Mouse (Mus musculus) MEL (cell line): ENCODE results near the gene Uaca. TPM values are rescaled to one million over a fixed set of nuclear protein-coding genes. Genes with fewer than 3 reads are reported as not detected.

Experiments used
- DNase-seq: peaks from one replicate; pipeline ENCODE4 v3.0.0; 2011; ENCODE audit warnings: low read depth, low spot score
- H3K27ac ChIP-seq: 2 replicates; pipeline ENCODE4 v1.5.1; 2012; ENCODE audit warnings: low read depth, mild to moderate bottlenecking, control low read depth, low read length, moderate library complexity; ENCODE audit not compliant: control insufficient read depth
- H3K27me3 ChIP-seq, 2 experiments: fragments of 150-350 bp in 1 of 2; sonication (generic) in 1 of 2; 2 replicates each; pipeline ENCODE4 v1.6.1; 2012; ENCODE audit warnings: low read length in 2 of 2, mild to moderate bottlenecking in 2 of 2, improper control_type of control experiment in 1 of 2, moderate library complexity in 1 of 2; ENCODE audit not compliant: insufficient read depth in 2 of 2, control insufficient read depth in 1 of 2
- H3K36me3 ChIP-seq, 2 experiments: 2 replicates each; pipeline ENCODE4 v1.6.1; 2012 to 2014; ENCODE audit warnings: low read length in 2 of 2, improper control_type of control experiment in 1 of 2, inconsistent platforms in 1 of 2, mild to moderate bottlenecking in 1 of 2; ENCODE audit not compliant: insufficient read depth in 2 of 2, control insufficient read depth in 1 of 2
- H3K4me1 ChIP-seq, 2 experiments: fragments of 150-350 bp in 1 of 2; sonication (generic) in 1 of 2; 2 replicates each; pipeline ENCODE4 v1.6.1; 2012; ENCODE audit warnings: low read length in 2 of 2, improper control_type of control experiment in 1 of 2, mild to moderate bottlenecking in 1 of 2; ENCODE audit not compliant: insufficient read depth in 2 of 2, control insufficient read depth in 1 of 2
- H3K4me3 ChIP-seq, 2 experiments: fragments of 150-350 bp in 1 of 2; sonication (generic) in 1 of 2; 2 replicates each; pipeline ENCODE4 v1.5.1; 2012; ENCODE audit warnings: low read depth in 2 of 2, low read length in 2 of 2, mild to moderate bottlenecking in 2 of 2, moderate library complexity in 2 of 2, control low read depth in 1 of 2, improper control_type of control experiment in 1 of 2; ENCODE audit not compliant: control insufficient read depth in 1 of 2, insufficient read depth in 1 of 2
- H3K79me2 ChIP-seq: 2 replicates; pipeline ENCODE4 v1.6.1; 2012; ENCODE audit warnings: mild to moderate bottlenecking, low read length, moderate library complexity; ENCODE audit not compliant: control insufficient read depth, poor library complexity, insufficient read depth
- H3K9ac ChIP-seq: 2 replicates; pipeline ENCODE4 v1.6.1; 2012; ENCODE audit warnings: low read depth, mild to moderate bottlenecking, control low read depth, low read length, moderate library complexity; ENCODE audit not compliant: control insufficient read depth, poor library complexity, severe bottlenecking
- H3K9me3 ChIP-seq: fragments of 150-350 bp; sonication (generic); replicated peaks from 2 replicates; pipeline ENCODE4 v1.6.1; 2012; ENCODE audit warnings: mild to moderate bottlenecking, low read length, improper control_type of control experiment, moderate library complexity; ENCODE audit not compliant: insufficient read depth
- CHD1 ChIP-seq: IDR thresholded peaks from 2 replicates; pipeline ENCODE4 v1.6.1; 2012; ENCODE audit warnings: low read depth, mild to moderate bottlenecking, inconsistent platforms, low read length, improper control_type of control experiment
- ELF1 ChIP-seq: IDR thresholded peaks from 2 replicates; pipeline ENCODE4 v1.6.1; 2014; ENCODE audit warnings: low read depth, mild to moderate bottlenecking, inconsistent platforms, low read length, improper control_type of control experiment, moderate library complexity
- ETS1 ChIP-seq: IDR thresholded peaks from 2 replicates; pipeline ENCODE4 v1.6.1; 2012; ENCODE audit warnings: low read depth, mild to moderate bottlenecking, inconsistent platforms, low read length, improper control_type of control experiment, moderate library complexity
- JUND ChIP-seq: IDR thresholded peaks from 2 replicates; pipeline ENCODE4 v1.6.1; 2011; ENCODE audit warnings: low read depth, mild to moderate bottlenecking, improper control_type of control experiment, low read length
- MAFK ChIP-seq: IDR thresholded peaks from 2 replicates; pipeline ENCODE4 v1.6.1; 2011; ENCODE audit warnings: low read depth, mild to moderate bottlenecking, low read length, improper control_type of control experiment, borderline replicate concordance
- MAX ChIP-seq: IDR thresholded peaks from 2 replicates; pipeline ENCODE4 v1.6.1; 2011; ENCODE audit warnings: low read length, improper control_type of control experiment
- MAZ ChIP-seq: IDR thresholded peaks from 2 replicates; pipeline ENCODE4 v1.6.1; 2012; ENCODE audit warnings: low read depth, mild to moderate bottlenecking, inconsistent platforms, low read length, improper control_type of control experiment
- MXI1 ChIP-seq: IDR thresholded peaks from 2 replicates; pipeline ENCODE4 v1.6.1; 2011; ENCODE audit warnings: mild to moderate bottlenecking, low read depth, low read length, improper control_type of control experiment
- MYC ChIP-seq: IDR thresholded peaks from 2 replicates; pipeline ENCODE4 v1.6.1; 2011; ENCODE audit warnings: low read depth, mild to moderate bottlenecking, low read length, improper control_type of control experiment, moderate library complexity
- NRF1 ChIP-seq: IDR thresholded peaks from 2 replicates; pipeline ENCODE4 v1.6.1; 2014; ENCODE audit warnings: low read depth, mild to moderate bottlenecking, inconsistent platforms, low read length, improper control_type of control experiment, moderate library complexity; ENCODE audit not compliant: poor library complexity, insufficient read depth, severe bottlenecking
- POLR2A ChIP-seq, 2 experiments: IDR thresholded peaks; 2 replicates each; pipeline ENCODE4 v1.6.1; 2011 to 2012; ENCODE audit warnings: low read length in 2 of 2, mild to moderate bottlenecking in 2 of 2, control low read depth in 1 of 2, improper control_type of control experiment in 1 of 2, low read depth in 1 of 2, moderate library complexity in 1 of 2; ENCODE audit not compliant: control insufficient read depth in 1 of 2, insufficient read depth in 1 of 2, poor library complexity in 1 of 2
- RCOR1 ChIP-seq: IDR thresholded peaks from 2 replicates; pipeline ENCODE4 v1.6.1; 2012; ENCODE audit warnings: low read depth, mild to moderate bottlenecking, inconsistent platforms, low read length, improper control_type of control experiment
- SIN3A ChIP-seq: IDR thresholded peaks from 2 replicates; pipeline ENCODE4 v1.6.1; 2012; ENCODE audit warnings: low read length, improper control_type of control experiment, inconsistent platforms
- SMC3 ChIP-seq: IDR thresholded peaks from 2 replicates; pipeline ENCODE4 v1.6.1; 2011; ENCODE audit warnings: low read depth, low read length, improper control_type of control experiment
- TAL1 ChIP-seq: IDR thresholded peaks from 2 replicates; pipeline ENCODE4 v1.6.1; 2012; ENCODE audit warnings: mild to moderate bottlenecking, inconsistent platforms, low read length, moderate library complexity, mixed read lengths
- UBTF ChIP-seq: IDR thresholded peaks from 2 replicates; pipeline ENCODE4 v1.6.1; 2012; ENCODE audit warnings: low read depth, mild to moderate bottlenecking, inconsistent platforms, low read length, improper control_type of control experiment, moderate library complexity, borderline replicate concordance; ENCODE audit not compliant: insufficient read depth
- USF1 ChIP-seq: IDR thresholded peaks from 2 replicates; pipeline ENCODE4 v1.6.1; 2014; ENCODE audit warnings: low read depth, mild to moderate bottlenecking, inconsistent platforms, low read length, improper control_type of control experiment, moderate library complexity
- USF2 ChIP-seq, 2 experiments: IDR thresholded peaks; 2 replicates each; pipeline ENCODE4 v1.6.1; 2011 to 2012; ENCODE audit warnings: improper control_type of control experiment in 2 of 2, low read length in 2 of 2, borderline replicate concordance in 1 of 2, inconsistent platforms in 1 of 2, low read depth in 1 of 2, mild to moderate bottlenecking in 1 of 2; ENCODE audit not compliant: insufficient read depth in 1 of 2
- ZKSCAN1 ChIP-seq: IDR thresholded peaks from 2 replicates; pipeline ENCODE4 v1.6.1; 2012; ENCODE audit warnings: low read depth, mild to moderate bottlenecking, inconsistent platforms, low read length, improper control_type of control experiment, moderate library complexity
- ZMIZ1 ChIP-seq: IDR thresholded peaks from 2 replicates; pipeline ENCODE4 v1.6.1; 2012; ENCODE audit warnings: low read depth, mild to moderate bottlenecking, inconsistent platforms, low read length, improper control_type of control experiment, moderate library complexity
- ZNF384 ChIP-seq: IDR thresholded peaks from 2 replicates; pipeline ENCODE4 v1.6.1; 2012; ENCODE audit warnings: low read depth, mild to moderate bottlenecking, inconsistent platforms, low read length, improper control_type of control experiment
- polyA plus RNA-seq, 2 experiments: library from polyadenylated mRNA; stranded (reverse) in 1 of 2; unstranded in 1 of 2; fragments of >175 nt in 1 of 2; fragments of >200 nt in 1 of 2; gene quantifications; 2 replicates each; pipeline versions ENCODE4 v1.2.1 to v1.2.4; 2012; ENCODE audit warnings: low replicate concordance in 2 of 2, low read depth in 1 of 2; ENCODE audit not compliant: insufficient read length in 2 of 2, insufficient read depth in 1 of 2, missing spikeins in 1 of 2
- total RNA-seq: library from RNA; depleted of rRNA; stranded (reverse); fragments of 300-350 nt; gene quantifications from 2 replicates; pipeline ENCODE4 v1.2.3, GENCODE M21; 2012; rRNA removed

Uaca gene
- total RNA-seq, result 9.7 and 10.9 TPM in 2 replicates
- polyA plus RNA-seq, result 10 to 100 TPM in 1 of 2 experiments, not detected in 1; 11.4 TPM

- H3K27ac ChIP-seq, result no peak within 1 kb of the TSS
Observed at GRCm38 (mm10) chr9:60794210-60794840, at the start of gene Uaca. Uaca (plus strand) TSS chr9:60794542.

GRCm38 (mm10) chr9:60744971-60745370 is 49.4 kb upstream of the Uaca start:
- no peak overlapping the region for H3K27ac ChIP-seq
- no peaks in the 10 kb centered on the region for H3K4me1 ChIP-seq
- H3K36me3 ChIP-seq, result no peaks in the 10 kb centered on the region
- no peak overlapping the region for H3K4me3 ChIP-seq
- no peak overlapping the region for H3K9ac ChIP-seq
- H3K9me3 ChIP-seq, result no peaks in the 10 kb centered on the region
- H3K27me3 ChIP-seq, result peaks cover 2 to 5% of the 10 kb centered on the region in 2 experiments; a peak in 3 of 4 replicates
- TF ChIP-seq ELF1 (no peak), SIN3A (no peak), SMC3 (no peak), POLR2A (IDR thresholded peaks at IDR 0.05; ENCODE audit: control insufficient read depth in 1 of 2, insufficient read depth in 1 of 2, low read depth in 1 of 2, low read length in 2 of 2, poor library complexity in 1 of 2) (no peak), USF2 (IDR thresholded peaks at IDR 0.05; ENCODE audit: borderline replicate concordance in 1 of 2, insufficient read depth in 1 of 2, low read depth in 1 of 2, low read length in 2 of 2) (no peak), CHD1 (no peak), ZMIZ1 (no peak), ZNF384 (no peak), NRF1 (no peak), MXI1 (no peak), UBTF (no peak), MYC (no peak), USF1 (no peak), MAX (no peak), JUND (no peak), MAFK (no peak), ZKSCAN1 (no peak)
- H3K79me2 ChIP-seq, result no peaks in the 10 kb centered on the region
- no peak for DNase-seq

More at GRCm38 (mm10) chr9:60794210-60794840, at the start of gene Uaca:
- H3K4me3 ChIP-seq, result no peak within 1 kb of the TSS
- H3K9me3 ChIP-seq, result no peaks in the 10 kb centered on the region
- H3K79me2 ChIP-seq, result no peaks in the 10 kb centered on the region
- no peak for DNase-seq
- H3K36me3 ChIP-seq, result no peaks in the 10 kb centered on the region
- H3K27me3 ChIP-seq, result peaks cover 0 to 2% of the 10 kb centered on the region in 2 experiments; a peak in 1 of 4 replicates
- no peaks in the 10 kb centered on the region for H3K4me1 ChIP-seq
- TF ChIP-seq MXI1 (no peak), NRF1 (no peak), SIN3A (no peak), ZKSCAN1 (no peak), MAZ (no peak), UBTF (no peak), MAX (no peak), SMC3 (no peak), MAFK (no peak), CHD1 (no peak), ETS1 (no peak), TAL1 (no peak), RCOR1 (no peak)
- TF ChIP-seq, all 39 proteins: peak for 0
- H3K9ac ChIP-seq, result no peak within 1 kb of the TSS
